Mouse (Mus musculus): Measurements from ENCODE around the gene Clba1.
"Not testable (repeated sequence)": the region's sequence is repeated elsewhere in the genome, so short reads cannot be mapped to it uniquely, and the experiment has no call there.

GRCm38 (mm10) chr12:112816866-112817265 lies 8.1 kb downstream of the Clba1 start:
- TF ChIP-seq CTCF (conservative IDR thresholded peaks at IDR 0.05; ENCODE audit: low read length); NANOG (IDR thresholded peaks at IDR 0.05; ENCODE audit: borderline replicate concordance, low read length); POU5F1 (IDR thresholded peaks at IDR 0.05; ENCODE audit: borderline replicate concordance, low read length): not testable (repeated sequence)

Data from E14TG2a.4 (cell line).